Mouse (Mus musculus): ENCODE results near the gene Tigd4. TPM values are rescaled to one million over a fixed set of nuclear protein-coding genes. Genes with fewer than 3 reads are reported as not detected.

The Tigd4 gene
- polyA plus RNA-seq, 1 experiment from 2014 or later = not detected

- Histone ChIP-seq H3K9me3 (replicated peaks; ENCODE audit: control insufficient read depth, low read length, poor library complexity, severe bottlenecking) (no peaks in the 10 kb centered on the region), H3K27me3 (ENCODE audit: control insufficient read depth, insufficient read depth, low read depth, low read length) (no peaks in the 10 kb centered on the region), H3K36me3 (ENCODE audit: control insufficient read depth, insufficient read depth, low read length) (no peaks in the 10 kb centered on the region), H3K27ac (ENCODE audit: low read length) (peak overlapping the region; percentile 89), H3K4me3 (ENCODE audit: low read depth, low read length) (peak overlapping the region; percentile 70), H3K4me2 (ENCODE audit: low read length) (peak overlapping the region; percentile 93), H3K4me1 (ENCODE audit: control insufficient read depth, insufficient read depth, low read length) (peaks cover 23% of the 10 kb centered on the region), H3K9ac (ENCODE audit: low read depth, low read length) (peak overlapping the region; percentile 86)
- 3% methylated on average over 4 of the region's 4 CpGs for WGBS
- ATAC-seq = no peak
These were observed 11.7 kb upstream of the Tigd4 start for GRCm38 (mm10) chr3:84581696-84582022.

- 0% methylated on average over 60 of the region's 70 CpGs for WGBS
- peak within 1 kb of the TSS; percentile 70 for H3K4me3 ChIP-seq (ENCODE audit: low read depth, low read length)
- no peaks in the 10 kb centered on the region for H3K27me3 ChIP-seq (ENCODE audit: control insufficient read depth, insufficient read depth, low read depth, low read length)
- H3K4me1 ChIP-seq (ENCODE audit: control insufficient read depth, insufficient read depth, low read length) = peaks cover 23% of the 10 kb centered on the region
- peak within 1 kb of the TSS; percentile 89 for H3K27ac ChIP-seq (ENCODE audit: low read length)
- no peaks in the 10 kb centered on the region for H3K9me3 ChIP-seq (replicated peaks; ENCODE audit: control insufficient read depth, low read length, poor library complexity, severe bottlenecking)
- peak within 1 kb of the TSS; percentile 86 for H3K9ac ChIP-seq (ENCODE audit: low read depth, low read length)
- H3K36me3 ChIP-seq (ENCODE audit: control insufficient read depth, insufficient read depth, low read length) = no peaks in the 10 kb centered on the region
- ATAC-seq = peak; percentile 99
- peak within 1 kb of the TSS; percentile 93 for H3K4me2 ChIP-seq (ENCODE audit: low read length)
These were observed 11.1 kb upstream of the Tigd4 start, which contains the start of gene Arfip1 for GRCm38 (mm10) chr3:84582023-84582912. Gene Arfip1 (minus strand): TSS chr3:84582625.

- H3K4me2 ChIP-seq (ENCODE audit: low read length) = peak overlapping the region; percentile 93
- H3K36me3 ChIP-seq (ENCODE audit: control insufficient read depth, insufficient read depth, low read length) = no peaks in the 10 kb centered on the region
- H3K4me3 ChIP-seq (ENCODE audit: low read depth, low read length) = peak overlapping the region; percentile 70
- H3K4me1 ChIP-seq (ENCODE audit: control insufficient read depth, insufficient read depth, low read length) = peaks cover 23% of the 10 kb centered on the region
- no peaks in the 10 kb centered on the region for H3K27me3 ChIP-seq (ENCODE audit: control insufficient read depth, insufficient read depth, low read depth, low read length)
- peak overlapping the region; percentile 86 for H3K9ac ChIP-seq (ENCODE audit: low read depth, low read length)
- ATAC-seq = peak; percentile 77
- H3K9me3 ChIP-seq (replicated peaks; ENCODE audit: control insufficient read depth, low read length, poor library complexity, severe bottlenecking) = no peaks in the 10 kb centered on the region
- peak overlapping the region; percentile 89 for H3K27ac ChIP-seq (ENCODE audit: low read length)
- under 1% methylated on average over 27 of the region's 27 CpGs for WGBS
These were observed 10.5 kb upstream of the Tigd4 start for GRCm38 (mm10) chr3:84582913-84583276.

- WGBS = 64% methylated on average over 5 of the region's 5 CpGs
- no peak for ATAC-seq
- H3K4me1 ChIP-seq (ENCODE audit: control insufficient read depth, insufficient read depth, low read length) = peaks cover 10% of the 10 kb centered on the region
- no peaks in the 10 kb centered on the region for H3K36me3 ChIP-seq (ENCODE audit: control insufficient read depth, insufficient read depth, low read length)
- no peaks in the 10 kb centered on the region for H3K27me3 ChIP-seq (ENCODE audit: control insufficient read depth, insufficient read depth, low read depth, low read length)
- H3K27ac ChIP-seq (ENCODE audit: low read length) = no peak overlapping the region
- no peak overlapping the region for H3K9ac ChIP-seq (ENCODE audit: low read depth, low read length)
- no peak overlapping the region for H3K4me3 ChIP-seq (ENCODE audit: low read depth, low read length)
- no peak overlapping the region for H3K4me2 ChIP-seq (ENCODE audit: low read length)
- no peaks in the 10 kb centered on the region for H3K9me3 ChIP-seq (replicated peaks; ENCODE audit: control insufficient read depth, low read length, poor library complexity, severe bottlenecking)
These were observed 6.6 kb upstream of the Tigd4 start for GRCm38 (mm10) chr3:84586736-84587135.

- WGBS = 7% methylated on average over 23 of the region's 23 CpGs
- ATAC-seq = no peak
- no peak overlapping the region for H3K27ac ChIP-seq (ENCODE audit: low read length)
These were observed 1.7 kb downstream of the Tigd4 start for GRCm38 (mm10) chr3:84594894-84595676.

GRCm38 (mm10) chr3:84595677-84596234 is 2.4 kb downstream of the Tigd4 start:
- no peak for ATAC-seq
- Histone ChIP-seq H3K4me1 (ENCODE audit: control insufficient read depth, insufficient read depth, low read length) (peaks cover 7% of the 10 kb centered on the region), H3K27me3 (ENCODE audit: control insufficient read depth, insufficient read depth, low read depth, low read length) (peaks cover 6% of the 10 kb centered on the region), H3K9me3 (replicated peaks; ENCODE audit: control insufficient read depth, low read length, poor library complexity, severe bottlenecking) (no peaks in the 10 kb centered on the region), H3K36me3 (ENCODE audit: control insufficient read depth, insufficient read depth, low read length) (no peaks in the 10 kb centered on the region), H3K27ac (ENCODE audit: low read length) (no peak overlapping the region), H3K9ac (ENCODE audit: low read depth, low read length) (no peak overlapping the region), H3K4me2 (ENCODE audit: low read length) (peak overlapping the region; percentile 39; the same call in 1 of the 2 replicates), H3K4me3 (ENCODE audit: low read depth, low read length) (no peak overlapping the region)
- WGBS = 33% methylated on average over 5 of the region's 5 CpGs

More at GRCm38 (mm10) chr3:84594894-84595676, 1.7 kb downstream of the Tigd4 start:
- peaks cover 6% of the 10 kb centered on the region for H3K27me3 ChIP-seq (ENCODE audit: control insufficient read depth, insufficient read depth, low read depth, low read length)
- H3K9ac ChIP-seq (ENCODE audit: low read depth, low read length) = no peak overlapping the region
- peaks cover 7% of the 10 kb centered on the region for H3K4me1 ChIP-seq (ENCODE audit: control insufficient read depth, insufficient read depth, low read length)
- peak overlapping the region; percentile 22 for H3K4me3 ChIP-seq (ENCODE audit: low read depth, low read length)
- no peaks in the 10 kb centered on the region for H3K9me3 ChIP-seq (replicated peaks; ENCODE audit: control insufficient read depth, low read length, poor library complexity, severe bottlenecking)
- peak overlapping the region; percentile 39 for H3K4me2 ChIP-seq (ENCODE audit: low read length)
- H3K36me3 ChIP-seq (ENCODE audit: control insufficient read depth, insufficient read depth, low read length) = no peaks in the 10 kb centered on the region

- Histone ChIP-seq H3K27ac (ENCODE audit: low read length) (no peak overlapping the region), H3K4me2 (ENCODE audit: low read length) (no peak overlapping the region), H3K4me3 (ENCODE audit: low read depth, low read length) (no peak overlapping the region), H3K36me3 (ENCODE audit: control insufficient read depth, insufficient read depth, low read length) (no peaks in the 10 kb centered on the region), H3K9me3 (replicated peaks; ENCODE audit: control insufficient read depth, low read length, poor library complexity, severe bottlenecking) (no peaks in the 10 kb centered on the region), H3K4me1 (ENCODE audit: control insufficient read depth, insufficient read depth, low read length) (peaks cover 7% of the 10 kb centered on the region), H3K27me3 (ENCODE audit: control insufficient read depth, insufficient read depth, low read depth, low read length) (peaks cover 6% of the 10 kb centered on the region), H3K9ac (ENCODE audit: low read depth, low read length) (no peak overlapping the region)
- WGBS = 82% methylated on average over 6 of the region's 6 CpGs
- ATAC-seq = no peak
These were observed 4.8 kb downstream of the Tigd4 start for GRCm38 (mm10) chr3:84597996-84598734.

- ATAC-seq = no peak
- WGBS = 87% methylated on average over 6 of the region's 6 CpGs
- H3K27me3 ChIP-seq (ENCODE audit: control insufficient read depth, insufficient read depth, low read depth, low read length) = peaks cover 6% of the 10 kb centered on the region
- H3K27ac ChIP-seq (ENCODE audit: low read length) = no peak overlapping the region
- no peaks in the 10 kb centered on the region for H3K36me3 ChIP-seq (ENCODE audit: control insufficient read depth, insufficient read depth, low read length)
- H3K9ac ChIP-seq (ENCODE audit: low read depth, low read length) = no peak overlapping the region
- H3K4me2 ChIP-seq (ENCODE audit: low read length) = no peak overlapping the region
- peaks cover 7% of the 10 kb centered on the region for H3K4me1 ChIP-seq (ENCODE audit: control insufficient read depth, insufficient read depth, low read length)
- H3K4me3 ChIP-seq (ENCODE audit: low read depth, low read length) = no peak overlapping the region
- H3K9me3 ChIP-seq (replicated peaks; ENCODE audit: control insufficient read depth, low read length, poor library complexity, severe bottlenecking) = no peaks in the 10 kb centered on the region
These were observed 5.4 kb downstream of the Tigd4 start for GRCm38 (mm10) chr3:84598756-84599155.

All from midbrain, embryonic 16.5 days (tissue).